Mouse (Mus musculus): Measurements from ENCODE around the gene Fcrlb.

Fcrlb gene

DNA sequence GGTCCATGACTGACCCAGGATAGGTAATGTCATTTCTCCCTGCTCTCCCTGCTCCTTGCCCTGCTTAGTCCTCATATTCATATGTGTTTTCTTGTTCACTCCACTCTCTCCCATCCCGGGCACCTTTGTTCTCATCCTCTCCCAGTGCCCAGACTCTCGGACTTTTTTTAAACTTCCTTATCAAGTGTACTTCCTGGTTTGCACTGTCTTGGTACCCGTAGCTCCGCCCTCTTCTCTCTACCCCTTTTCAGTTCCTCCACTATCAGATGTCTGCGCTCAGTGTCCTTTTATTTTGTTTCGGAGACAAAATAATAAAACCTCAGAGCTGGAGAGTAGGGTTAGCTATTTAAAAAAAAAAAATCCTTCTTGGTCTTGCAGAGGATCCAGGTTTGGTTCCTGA is 11.7 kb upstream of the Fcrlb start:
- no peak for TF ChIP-seq POU5F1 (IDR thresholded peaks at IDR 0.05; ENCODE audit: borderline replicate concordance, low read length)
- no peak for TF ChIP-seq NANOG (IDR thresholded peaks at IDR 0.05; ENCODE audit: borderline replicate concordance, low read length)
- TF ChIP-seq CTCF (conservative IDR thresholded peaks at IDR 0.05; ENCODE audit: low read length), result no peak

DNA sequence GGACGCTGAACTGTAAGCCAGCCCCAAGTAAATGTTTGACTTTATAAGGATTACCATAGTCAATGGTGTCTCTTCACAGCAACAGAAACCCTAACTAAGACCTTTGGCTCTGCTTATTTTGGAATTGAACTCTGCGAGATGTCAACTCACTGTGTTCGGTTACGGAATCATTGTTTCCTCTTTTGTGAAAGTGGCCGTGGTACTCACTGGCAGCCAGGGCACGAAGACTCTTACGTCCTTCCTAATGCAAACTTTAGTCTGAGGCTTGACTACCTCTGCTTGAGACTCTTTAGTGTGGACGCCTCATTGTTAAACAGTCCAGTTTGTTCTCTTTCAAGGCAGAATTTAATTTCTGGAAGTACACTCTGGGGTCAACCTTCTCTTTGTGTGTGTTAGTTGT is 6.6 kb upstream of the Fcrlb start:
- no peak for TF ChIP-seq CTCF (conservative IDR thresholded peaks at IDR 0.05; ENCODE audit: low read length)
- no peak for TF ChIP-seq NANOG (IDR thresholded peaks at IDR 0.05; ENCODE audit: borderline replicate concordance, low read length)
- no peak for TF ChIP-seq POU5F1 (IDR thresholded peaks at IDR 0.05; ENCODE audit: borderline replicate concordance, low read length)
- H3K9me3 ChIP-seq (ENCODE audit: low read length), result peaks cover 8% of the 10 kb centered on the region
- no peaks in the 10 kb centered on the region for H3K36me3 ChIP-seq (ENCODE audit: insufficient read depth, low read length)
- no peak overlapping the region for H3K4me3 ChIP-seq (replicated peaks; ENCODE audit: low read length)
- H3K27me3 ChIP-seq (ENCODE audit: insufficient read depth, low read length), result peaks cover 14% of the 10 kb centered on the region
- H3K4me1 ChIP-seq (replicated peaks; ENCODE audit: low read depth, low read length), result no peaks in the 10 kb centered on the region

More for the DNA sequence above, 11.7 kb upstream of the Fcrlb start:
- Histone ChIP-seq H3K9me3 (ENCODE audit: low read length) (peaks cover 3% of the 10 kb centered on the region; the same call in 1 of the 2 replicates), H3K27me3 (ENCODE audit: insufficient read depth, low read length) (peaks cover 13% of the 10 kb centered on the region), H3K4me1 (replicated peaks; ENCODE audit: low read depth, low read length) (no peaks in the 10 kb centered on the region), H3K36me3 (ENCODE audit: insufficient read depth, low read length) (no peaks in the 10 kb centered on the region), H3K4me3 (replicated peaks; ENCODE audit: low read length) (no peak overlapping the region)

DNA sequence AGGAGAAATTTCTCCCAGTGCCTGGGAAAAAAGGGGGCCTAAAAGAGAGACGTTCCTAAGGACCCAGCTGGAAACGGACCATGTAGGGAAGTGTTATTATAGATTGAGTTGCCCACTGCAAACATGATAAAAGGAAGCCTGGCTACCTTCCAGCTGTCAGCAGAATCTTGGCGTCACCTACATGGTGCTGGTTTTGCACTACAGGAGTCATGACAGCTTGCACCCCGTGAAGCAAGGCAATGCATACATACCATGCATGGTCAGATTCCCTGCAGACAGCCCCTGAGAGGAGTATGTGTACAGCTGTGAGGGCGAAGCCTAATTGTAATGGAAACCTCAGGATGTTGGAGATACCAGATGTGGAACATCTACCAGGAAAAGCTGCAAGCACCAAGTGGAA is 2.9 kb upstream of the Fcrlb start:
- TF ChIP-seq CTCF (conservative IDR thresholded peaks at IDR 0.05; ENCODE audit: low read length) (no peak), POU5F1 (IDR thresholded peaks at IDR 0.05; ENCODE audit: borderline replicate concordance, low read length) (no peak), NANOG (IDR thresholded peaks at IDR 0.05; ENCODE audit: borderline replicate concordance, low read length) (no peak)
- Histone ChIP-seq H3K4me3 (replicated peaks; ENCODE audit: low read length) (no peak overlapping the region), H3K9me3 (ENCODE audit: low read length) (peaks cover 8% of the 10 kb centered on the region), H3K27me3 (ENCODE audit: insufficient read depth, low read length) (peaks cover 17% of the 10 kb centered on the region), H3K36me3 (ENCODE audit: insufficient read depth, low read length) (no peaks in the 10 kb centered on the region), H3K4me1 (replicated peaks; ENCODE audit: low read depth, low read length) (no peaks in the 10 kb centered on the region)

DNA sequence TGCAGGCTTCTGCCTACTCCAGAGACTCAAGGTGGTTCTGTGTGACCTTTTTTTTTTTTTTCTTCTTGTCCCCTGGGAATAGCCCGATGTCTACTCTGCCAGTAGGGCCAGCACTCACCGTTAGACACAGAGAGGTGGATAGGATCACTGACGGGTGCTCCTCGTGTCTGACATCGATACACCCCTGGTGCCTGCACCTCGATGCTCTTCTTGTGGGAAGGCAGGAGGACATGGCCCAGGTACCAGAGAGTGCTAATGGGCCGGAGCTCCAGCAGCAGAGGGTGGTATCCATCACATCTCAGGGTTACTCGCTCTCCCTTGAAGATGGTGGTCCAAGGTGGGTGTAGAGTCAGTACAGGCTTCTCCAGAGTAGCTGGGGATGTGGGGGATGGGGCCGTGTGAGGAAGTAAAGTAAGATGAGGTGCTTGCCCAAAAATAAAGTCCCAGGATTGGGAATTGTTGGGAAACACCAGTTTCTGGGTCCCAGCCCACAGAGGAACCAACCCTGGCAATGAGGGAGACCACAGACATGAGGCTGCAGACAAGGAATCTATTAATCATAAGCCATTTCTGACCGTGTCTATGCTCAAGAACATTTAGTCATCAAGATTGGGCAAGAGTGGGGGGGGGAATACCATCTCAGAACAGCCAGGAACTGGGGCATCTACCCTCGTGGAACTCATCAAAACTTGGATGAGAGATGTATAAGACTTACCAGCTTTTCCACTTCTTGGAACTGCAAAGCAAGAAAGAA is 657 bp downstream of the Fcrlb start:
- H3K9me3 ChIP-seq (ENCODE audit: low read length), result peaks cover 5% of the 10 kb centered on the region
- H3K4me1 ChIP-seq (replicated peaks; ENCODE audit: low read depth, low read length), result peaks cover 13% of the 10 kb centered on the region; the same call in 1 of the 2 replicates
- TF ChIP-seq NANOG (IDR thresholded peaks at IDR 0.05; ENCODE audit: borderline replicate concordance, low read length), result no peak
- no peaks in the 10 kb centered on the region for H3K36me3 ChIP-seq (ENCODE audit: insufficient read depth, low read length)
- H3K27me3 ChIP-seq (ENCODE audit: insufficient read depth, low read length), result peaks cover 33% of the 10 kb centered on the region
- no peak overlapping the region for H3K4me3 ChIP-seq (replicated peaks; ENCODE audit: low read length)

DNA sequence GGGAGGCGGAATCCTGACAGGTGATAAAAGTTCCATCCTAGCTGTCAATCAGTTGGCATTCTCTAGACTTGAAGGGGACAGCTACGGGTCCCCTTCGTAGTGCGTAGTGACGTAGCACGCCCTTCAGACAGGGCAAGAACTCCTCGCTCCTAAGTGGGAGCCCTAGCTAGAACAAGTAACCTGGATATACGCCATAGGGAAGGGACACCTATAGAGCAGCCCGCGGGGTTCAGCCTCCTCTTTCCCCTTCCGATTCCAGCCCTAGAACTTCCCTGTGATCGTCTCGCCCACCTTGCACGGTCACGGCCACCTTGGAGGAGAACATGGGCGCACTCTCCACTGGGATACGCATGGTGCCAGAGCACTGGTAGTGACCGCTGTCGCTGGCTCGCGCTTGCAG is 4.4 kb downstream of the Fcrlb start:
- no peak for TF ChIP-seq POU5F1 (IDR thresholded peaks at IDR 0.05; ENCODE audit: borderline replicate concordance, low read length)
- TF ChIP-seq CTCF (conservative IDR thresholded peaks at IDR 0.05; ENCODE audit: low read length), result no peak
- no peak for TF ChIP-seq NANOG (IDR thresholded peaks at IDR 0.05; ENCODE audit: borderline replicate concordance, low read length)
- Histone ChIP-seq H3K4me3 (replicated peaks; ENCODE audit: low read length) (peak overlapping the region; percentile 76), H3K27me3 (ENCODE audit: insufficient read depth, low read length) (peaks cover 37% of the 10 kb centered on the region), H3K9me3 (ENCODE audit: low read length) (no peaks in the 10 kb centered on the region), H3K4me1 (replicated peaks; ENCODE audit: low read depth, low read length) (peaks cover 15% of the 10 kb centered on the region; the same call in 1 of the 2 replicates), H3K36me3 (ENCODE audit: insufficient read depth, low read length) (no peaks in the 10 kb centered on the region)

DNA sequence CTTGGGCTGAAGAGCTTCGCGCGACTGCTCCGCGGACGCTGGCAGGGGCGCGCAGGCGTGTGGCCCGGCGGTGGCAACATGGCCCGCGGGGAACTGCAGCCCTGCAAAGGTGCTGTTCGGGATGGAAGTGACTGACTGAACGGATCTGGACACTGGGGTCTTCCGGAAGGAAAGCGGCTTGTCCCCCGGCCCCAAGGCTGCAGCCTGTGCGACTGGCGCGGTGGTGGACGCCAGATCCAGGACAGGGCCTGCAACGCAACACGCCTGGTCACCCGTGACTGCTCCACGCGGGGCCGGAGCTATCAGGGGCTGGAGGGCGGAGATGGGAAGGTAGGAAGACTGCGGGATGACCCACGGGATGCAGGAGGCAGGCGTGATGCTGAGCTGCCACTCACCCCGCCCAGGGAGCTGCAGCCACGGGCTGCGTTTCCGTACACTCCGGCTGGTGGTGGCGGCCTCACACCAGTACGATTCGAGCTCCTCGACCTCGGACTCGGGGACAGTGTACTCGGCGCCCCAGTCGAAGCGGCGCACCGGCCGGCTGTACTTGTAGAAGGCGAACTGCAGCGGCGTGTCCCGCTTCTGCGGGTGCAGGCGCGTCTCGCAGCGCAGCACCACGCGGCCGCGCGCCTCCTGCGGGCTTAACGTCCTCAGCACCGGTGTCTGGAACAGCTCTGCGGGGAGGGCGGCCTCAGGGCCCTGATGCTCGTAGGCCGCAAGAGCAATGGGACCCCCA is 5.1 kb downstream of the Fcrlb start:
- H3K36me3 ChIP-seq (ENCODE audit: insufficient read depth, low read length), result no peaks in the 10 kb centered on the region
- TF ChIP-seq POU5F1 (IDR thresholded peaks at IDR 0.05; ENCODE audit: borderline replicate concordance, low read length), result no peak
- TF ChIP-seq CTCF (conservative IDR thresholded peaks at IDR 0.05; ENCODE audit: low read length), result no peak
- no peak for TF ChIP-seq NANOG (IDR thresholded peaks at IDR 0.05; ENCODE audit: borderline replicate concordance, low read length)
- H3K27me3 ChIP-seq (ENCODE audit: insufficient read depth, low read length), result peaks cover 37% of the 10 kb centered on the region
- H3K4me1 ChIP-seq (replicated peaks; ENCODE audit: low read depth, low read length), result peaks cover 15% of the 10 kb centered on the region; the same call in 1 of the 2 replicates
- no peaks in the 10 kb centered on the region for H3K9me3 ChIP-seq (ENCODE audit: low read length)
- peak overlapping the region; percentile 76 for H3K4me3 ChIP-seq (replicated peaks; ENCODE audit: low read length)

DNA sequence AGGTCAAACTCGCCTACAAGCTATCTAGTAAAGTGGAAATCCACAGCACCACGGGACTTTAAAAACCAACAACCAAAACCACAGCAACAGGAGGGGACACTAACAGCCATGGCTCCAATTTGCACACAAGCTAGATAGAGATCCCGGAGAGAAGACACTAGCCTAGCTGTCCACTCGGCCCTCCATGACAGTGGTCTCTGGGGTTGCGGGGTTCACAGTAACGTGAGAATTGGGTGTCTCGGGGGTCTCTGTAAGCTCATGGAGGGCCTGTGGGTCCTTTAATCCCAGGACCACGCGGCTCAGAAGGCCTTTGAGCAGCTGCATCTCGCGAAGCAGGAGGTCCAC is 5.7 kb downstream of the Fcrlb start:
- no peaks in the 10 kb centered on the region for H3K36me3 ChIP-seq (ENCODE audit: insufficient read depth, low read length)
- no peaks in the 10 kb centered on the region for H3K9me3 ChIP-seq (ENCODE audit: low read length)
- TF ChIP-seq NANOG (IDR thresholded peaks at IDR 0.05; ENCODE audit: borderline replicate concordance, low read length) (no peak), CTCF (conservative IDR thresholded peaks at IDR 0.05; ENCODE audit: low read length) (no peak), POU5F1 (IDR thresholded peaks at IDR 0.05; ENCODE audit: borderline replicate concordance, low read length) (no peak)
- H3K27me3 ChIP-seq (ENCODE audit: insufficient read depth, low read length), result peaks cover 33% of the 10 kb centered on the region
- H3K4me3 ChIP-seq (replicated peaks; ENCODE audit: low read length), result peak overlapping the region; percentile 76
- H3K4me1 ChIP-seq (replicated peaks; ENCODE audit: low read depth, low read length), result peaks cover 20% of the 10 kb centered on the region; the same call in 1 of the 2 replicates

DNA sequence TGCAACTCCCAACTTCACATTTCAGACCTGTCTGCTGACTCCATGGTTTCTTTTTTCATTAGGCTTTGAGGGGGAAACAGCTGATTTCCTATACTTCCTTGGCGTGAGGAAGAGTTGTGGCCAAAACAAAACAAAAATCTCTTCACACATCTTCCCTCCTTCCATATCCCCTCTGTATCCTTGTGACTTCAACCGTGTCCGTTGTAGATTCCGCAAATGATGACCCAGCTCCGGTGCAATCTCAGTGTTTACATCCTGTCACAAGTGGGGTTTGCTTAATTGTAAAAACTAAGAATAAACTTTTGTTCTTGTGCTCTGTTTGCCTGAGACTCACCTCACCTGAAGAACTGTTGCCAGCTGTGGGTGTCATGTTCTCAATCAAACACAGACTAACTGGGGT is 9.3 kb downstream of the Fcrlb start:
- Histone ChIP-seq H3K9me3 (ENCODE audit: low read length) (no peaks in the 10 kb centered on the region), H3K4me3 (replicated peaks; ENCODE audit: low read length) (no peak overlapping the region), H3K36me3 (ENCODE audit: insufficient read depth, low read length) (no peaks in the 10 kb centered on the region), H3K27me3 (ENCODE audit: insufficient read depth, low read length) (peaks cover 29% of the 10 kb centered on the region), H3K4me1 (replicated peaks; ENCODE audit: low read depth, low read length) (peaks cover 26% of the 10 kb centered on the region)
- TF ChIP-seq CTCF (conservative IDR thresholded peaks at IDR 0.05; ENCODE audit: low read length) (no peak), NANOG (IDR thresholded peaks at IDR 0.05; ENCODE audit: borderline replicate concordance, low read length) (no peak), POU5F1 (IDR thresholded peaks at IDR 0.05; ENCODE audit: borderline replicate concordance, low read length) (no peak)

All from E14TG2a.4 (cell line).